ENCODE assay signal across 8 mouse cellular contexts in the genomic region with DNA sequence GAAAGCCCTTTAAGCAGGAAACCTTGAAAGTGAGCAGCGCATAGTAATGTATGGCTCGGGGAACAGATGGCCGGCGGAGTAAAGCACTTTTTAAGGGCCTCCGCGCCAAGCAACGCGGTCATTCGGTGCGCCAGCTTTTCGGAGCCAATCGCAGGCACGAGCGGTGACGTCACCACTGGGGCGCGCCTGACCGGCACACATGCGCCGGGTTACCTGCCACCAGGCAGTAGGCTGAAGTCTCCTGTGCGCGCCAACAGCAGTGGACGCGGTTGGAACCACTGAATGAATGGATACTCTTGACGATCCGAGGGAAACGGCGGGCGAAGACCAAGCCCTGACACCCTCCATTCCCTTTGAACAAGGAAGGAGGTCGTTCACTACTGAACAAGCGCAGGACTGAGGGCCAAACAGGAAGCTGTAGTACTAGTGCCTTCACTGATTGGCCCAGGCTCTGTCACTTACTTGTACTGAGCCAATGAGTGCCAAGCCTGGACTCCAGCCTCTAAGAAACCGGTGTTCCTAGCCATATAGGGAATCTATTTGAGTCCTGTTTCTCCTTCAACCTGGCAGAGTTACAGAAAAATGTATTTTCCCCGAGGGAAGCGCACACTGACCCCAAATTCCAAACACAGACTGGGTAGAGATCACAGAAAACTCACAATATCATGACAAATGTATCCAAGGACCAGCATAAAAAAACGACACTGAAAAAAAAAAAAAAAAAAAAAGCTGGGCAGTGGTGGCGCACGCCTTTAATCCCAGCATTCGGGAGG. TPM values are rescaled to one million over a fixed set of nuclear protein-coding genes. Genes with fewer than 3 reads are reported as not detected.
DNase-seq lines count a peak whose midpoint lies in the region; ATAC-seq and TF ChIP-seq lines count a peak whose summit lies in the region.

A gene (minus strand): TSS at position 412 of the 773 bp plus-strand sequence.

- in situ Hi-C loops in Patski (cut with MboI; ENCODE audit: low pct_unique_long_range_greater_than_20kb): no loop called here

- peaks cover 61% of the 10 kb centered on the region for H3K36me3 ChIP-seq in hindbrain, embryonic 13.5 days

- H3K9me3 ChIP-seq in hindbrain, embryonic 13.5 days: no peaks in the 10 kb centered on the region

- no peaks in the 10 kb centered on the region for H3K27me3 ChIP-seq in Patski
- H3K27me3 ChIP-seq in hindbrain, embryonic 13.5 days: no peaks in the 10 kb centered on the region

- CTCF ChIA-PET in Patski (lab: Charles Lee): interaction anchor here (0.8 to 1.3 kb wide), 4 partner anchors 8 to 19 kb away, joined by 3 to 7 read pairs (median 4); a partner anchor contains a TSS

- 1% methylated on average over 38 of the region's 38 CpGs for WGBS in hindbrain, embryonic 13.5 days

- no peak for TF ChIP-seq CTCF in Patski (IDR thresholded peaks at IDR 0.05)

- peak within 1 kb of the TSS; percentile 92 for H3K27ac ChIP-seq in hindbrain, embryonic 13.5 days

- peak; percentile 95 for ATAC-seq in Patski
- peak; percentile 99 for ATAC-seq in hindbrain, embryonic 13.5 days (ENCODE audit: low FRiP score)

- DNase-seq in Patski (ENCODE audit: low read depth, low spot score): peak; percentile 74
- peak; percentile 98 for DNase-seq in cerebellum, postnatal 14 days
- DNase-seq in frontal cortex, postnatal 14 days (ENCODE audit: low spot score in 2 of 2): peak; percentile 90 to 96
- peak; percentile 91 to 94 for DNase-seq in layer of hippocampus, postnatal 25 days (ENCODE audit: extremely low spot score in 1 of 2, low spot score in 1 of 2)
- peak; percentile 96 for DNase-seq in lung, postnatal 25 days (ENCODE audit: low spot score)
- DNase-seq in retina, embryonic 14.5 days (ENCODE audit: low spot score): peak; percentile 94
- DNase-seq in thymus, postnatal 4 days: peak; percentile 96

- H3K4me1 ChIP-seq in hindbrain, embryonic 13.5 days (replicated peaks): peaks cover 23% of the 10 kb centered on the region

- H3K9ac ChIP-seq in hindbrain, embryonic 13.5 days: peak within 1 kb of the TSS; percentile 75

- peak within 1 kb of the TSS; percentile 61 for H3K4me2 ChIP-seq in hindbrain, embryonic 13.5 days

- H3K4me3 ChIP-seq in hindbrain, embryonic 13.5 days: peak within 1 kb of the TSS; percentile 56

- POLR2A ChIA-PET in Patski (lab: Charles Lee): interaction anchor here (0.7 to 1.0 kb wide), 5 partner anchors 10 to 212 kb away, joined by 3 to 7 read pairs (median 4); no protein-coding TSS in a partner anchor

RNA-seq across cellular contexts. Expression of the gene that starts here (rescaled TPM):
- polyA plus RNA-seq in Patski (2021): 11.5 TPM
- polyA plus RNA-seq in hindbrain, embryonic 13.5 days (2015; fragmentation: Nextera tagmentation; extraction: Ambion mirVana): 14.5 and 16.1 TPM in 2 replicates
- 10 to 100 TPM; 13.6 to 15.4 TPM for total RNA-seq in layer of hippocampus, postnatal 25 days (2021)

Comparison
In these comparisons a context has a peak if more than half of its experiments do, and no peak if none do; other contexts are left out.
1. Peak in every context shown above with its lines: DNase-seq, ATAC-seq, H3K4me3 ChIP-seq and H3K27ac ChIP-seq.